Mouse (Mus musculus): Measurements from ENCODE around the gene Olfr472. TPM values are rescaled to one million over a fixed set of nuclear protein-coding genes. Genes with fewer than 3 reads are reported as not detected.
"Not testable (repeated sequence)": the region's sequence is repeated elsewhere in the genome, so short reads cannot be mapped to it uniquely, and the experiment has no call there.

The Olfr472 gene
- not detected in 2 replicates for polyA plus RNA-seq (2014; fragmentation: Nextera tagmentation; extraction: Ambion mirVana)

GRCm38 (mm10) chr7:107897602-107898001, at the start of gene Olfr472:
Gene Olfr472 (plus strand): TSS chr7:107897902.
- Histone ChIP-seq H3K36me3 (ENCODE audit: control insufficient read depth, insufficient read depth, low read length) (no peaks in the 10 kb centered on the region), H3K4me2 (replicated peaks; ENCODE audit: low read depth, low read length) (no peak within 1 kb of the TSS), H3K4me1 (replicated peaks; ENCODE audit: control insufficient read depth, insufficient read depth, low read length) (no peaks in the 10 kb centered on the region), H3K4me3 (ENCODE audit: low read depth, low read length) (no peak within 1 kb of the TSS), H3K27ac (ENCODE audit: low read depth, low read length) (no peak within 1 kb of the TSS), H3K9me3 (ENCODE audit: control insufficient read depth, low read length) (no peaks in the 10 kb centered on the region), H3K9ac (ENCODE audit: low read depth, low read length) (no peak within 1 kb of the TSS), H3K27me3 (ENCODE audit: control insufficient read depth, insufficient read depth, low read length) (no peaks in the 10 kb centered on the region)
- ATAC-seq (ENCODE audit: low FRiP score) (no peak), DNase-seq (ENCODE audit: low spot score) (no peak)

GRCm38 (mm10) chr7:107930146-107930545, 32.4 kb downstream of the Olfr472 start, which contains the start of gene Olfr473:
Gene Olfr473 (plus strand): TSS chr7:107930446.
- H3K27me3 ChIP-seq (ENCODE audit: control insufficient read depth, insufficient read depth, low read length): no peaks in the 10 kb centered on the region
- no peaks in the 10 kb centered on the region for H3K4me1 ChIP-seq (replicated peaks; ENCODE audit: control insufficient read depth, insufficient read depth, low read length)
- ATAC-seq (ENCODE audit: low FRiP score): no peak
- WGBS: 96% methylated on average over 1 of the region's 1 CpGs
- H3K9me3 ChIP-seq (ENCODE audit: control insufficient read depth, low read length): no peaks in the 10 kb centered on the region
- H3K4me3 ChIP-seq (ENCODE audit: low read depth, low read length): no peak within 1 kb of the TSS
- no peak within 1 kb of the TSS for H3K27ac ChIP-seq (ENCODE audit: low read depth, low read length)
- H3K36me3 ChIP-seq (ENCODE audit: control insufficient read depth, insufficient read depth, low read length): no peaks in the 10 kb centered on the region
- no peak for DNase-seq (ENCODE audit: low spot score)
- no peak within 1 kb of the TSS for H3K4me2 ChIP-seq (replicated peaks; ENCODE audit: low read depth, low read length)
- H3K9ac ChIP-seq (ENCODE audit: low read depth, low read length): no peak within 1 kb of the TSS

DNA sequence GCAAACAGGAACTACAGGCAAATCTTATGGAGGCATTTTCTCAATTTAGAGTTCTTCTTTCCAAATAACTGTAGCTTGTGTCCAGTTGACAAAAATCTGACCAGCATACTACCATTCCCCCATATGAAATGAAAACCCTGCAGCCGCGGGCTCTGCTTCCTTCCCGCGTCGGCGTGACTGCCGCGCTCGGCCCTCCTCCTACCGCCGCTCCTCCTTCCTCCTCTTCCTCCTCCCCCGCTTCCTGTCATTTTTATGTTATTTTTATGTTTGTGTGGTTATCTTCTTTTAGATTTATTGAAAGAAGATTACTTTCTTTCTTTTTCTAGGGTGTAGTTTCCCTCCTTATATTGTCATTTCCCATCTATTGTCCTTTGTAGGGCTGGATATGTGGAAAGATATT, 54.8 kb downstream of the Olfr472 start:
- not testable (repeated sequence) for H3K36me3 ChIP-seq (ENCODE audit: control insufficient read depth, insufficient read depth, low read length); H3K9ac ChIP-seq (ENCODE audit: low read depth, low read length); ATAC-seq (ENCODE audit: low FRiP score); H3K27me3 ChIP-seq (ENCODE audit: control insufficient read depth, insufficient read depth, low read length); H3K4me2 ChIP-seq (replicated peaks; ENCODE audit: low read depth, low read length); DNase-seq (ENCODE audit: low spot score); H3K27ac ChIP-seq (ENCODE audit: low read depth, low read length); H3K4me1 ChIP-seq (replicated peaks; ENCODE audit: control insufficient read depth, insufficient read depth, low read length); H3K9me3 ChIP-seq (ENCODE audit: control insufficient read depth, low read length); H3K4me3 ChIP-seq (ENCODE audit: low read depth, low read length)
- 97% methylated on average over 12 of the region's 12 CpGs for WGBS

- no peak within 1 kb of the TSS for H3K27ac ChIP-seq (ENCODE audit: low read depth, low read length)
- 95% methylated on average over 1 of the region's 1 CpGs for WGBS
- H3K4me1 ChIP-seq (replicated peaks; ENCODE audit: control insufficient read depth, insufficient read depth, low read length): no peaks in the 10 kb centered on the region
These were observed 56.6 kb downstream of the Olfr472 start, which contains the start of gene Olfr474 for GRCm38 (mm10) chr7:107954343-107954742. Gene Olfr474 (plus strand): TSS chr7:107954643.

More at GRCm38 (mm10) chr7:107954343-107954742, 56.6 kb downstream of the Olfr472 start, which contains the start of gene Olfr474:
- no peak within 1 kb of the TSS for H3K9ac ChIP-seq (ENCODE audit: low read depth, low read length)
- no peak within 1 kb of the TSS for H3K4me2 ChIP-seq (replicated peaks; ENCODE audit: low read depth, low read length)
- ATAC-seq (ENCODE audit: low FRiP score) (no peak), DNase-seq (ENCODE audit: low spot score) (no peak)
- H3K9me3 ChIP-seq (ENCODE audit: control insufficient read depth, low read length): no peaks in the 10 kb centered on the region
- H3K27me3 ChIP-seq (ENCODE audit: control insufficient read depth, insufficient read depth, low read length): no peaks in the 10 kb centered on the region
- H3K4me3 ChIP-seq (ENCODE audit: low read depth, low read length): no peak within 1 kb of the TSS
- no peaks in the 10 kb centered on the region for H3K36me3 ChIP-seq (ENCODE audit: control insufficient read depth, insufficient read depth, low read length)

Other genes with a start within 250 kb of the Olfr472 start
- gene Cyb5r2, start 139.9 kb upstream of the Olfr472 start, polyA plus RNA-seq (2014; fragmentation: Nextera tagmentation; extraction: Ambion mirVana): 0.14 and 0.24 TPM in 2 replicates
- gene Ovch2, start 96.7 kb upstream of the Olfr472 start, polyA plus RNA-seq (2014; fragmentation: Nextera tagmentation; extraction: Ambion mirVana): not detected in 2 replicates
- not detected in 2 replicates for gene Olfr467, start 85.6 kb upstream of the Olfr472 start, polyA plus RNA-seq (2014; fragmentation: Nextera tagmentation; extraction: Ambion mirVana)
- gene Olfr469, start 72.4 kb upstream of the Olfr472 start, polyA plus RNA-seq (2014; fragmentation: Nextera tagmentation; extraction: Ambion mirVana): not detected in 2 replicates
- not detected in 2 replicates for gene Olfr470, start 50.4 kb upstream of the Olfr472 start, polyA plus RNA-seq (2014; fragmentation: Nextera tagmentation; extraction: Ambion mirVana)
- gene Olfr473, start 32.5 kb downstream of the Olfr472 start, polyA plus RNA-seq (2014; fragmentation: Nextera tagmentation; extraction: Ambion mirVana): not detected in 2 replicates
- not detected in 2 replicates for gene Olfr474, start 56.7 kb downstream of the Olfr472 start, polyA plus RNA-seq (2014; fragmentation: Nextera tagmentation; extraction: Ambion mirVana)
- not detected in 2 replicates for gene Olfr476, start 66.9 kb downstream of the Olfr472 start, polyA plus RNA-seq (2014; fragmentation: Nextera tagmentation; extraction: Ambion mirVana)
- not detected in 2 replicates for gene Olfr477, start 88.8 kb downstream of the Olfr472 start, polyA plus RNA-seq (2014; fragmentation: Nextera tagmentation; extraction: Ambion mirVana)
- not detected in 2 replicates for gene Olfr478, start 136.1 kb downstream of the Olfr472 start, polyA plus RNA-seq (2014; fragmentation: Nextera tagmentation; extraction: Ambion mirVana)
- gene Olfr479, start 152.8 kb downstream of the Olfr472 start, polyA plus RNA-seq (2014; fragmentation: Nextera tagmentation; extraction: Ambion mirVana): not detected in 2 replicates
- not detected in 2 replicates for gene Olfr480, start 169.4 kb downstream of the Olfr472 start, polyA plus RNA-seq (2014; fragmentation: Nextera tagmentation; extraction: Ambion mirVana)
- gene Olfr481, start 182.0 kb downstream of the Olfr472 start, polyA plus RNA-seq (2014; fragmentation: Nextera tagmentation; extraction: Ambion mirVana): not detected in 2 replicates
- 0.07 TPM in 1 of 2 replicates, not detected in the other for gene Olfr482, start 199.7 kb downstream of the Olfr472 start, polyA plus RNA-seq (2014; fragmentation: Nextera tagmentation; extraction: Ambion mirVana)
- gene Olfr483, start 202.9 kb downstream of the Olfr472 start, polyA plus RNA-seq (2014; fragmentation: Nextera tagmentation; extraction: Ambion mirVana): not detected in 2 replicates
- gene Olfr484, start 229.5 kb downstream of the Olfr472 start, polyA plus RNA-seq (2014; fragmentation: Nextera tagmentation; extraction: Ambion mirVana): not detected in 2 replicates

Data from hindbrain, embryonic 11.5 days (tissue).